In genomic region chr12:10430999-10431398, GRCm38 (mm10) we compare ENCODE assay signal across 35 mouse cellular contexts.
"Had no signal": no experiment of that assay in that cellular context is flagged by ENCODE, and none has a peak within 500 bp of the region (broad histone marks: within the 10 kb centered on the region; RNA-seq: fewer than 3 reads in every experiment).

No protein-coding gene starts in this region.

- H3K4me3 ChIP-seq: heart, embryonic 10.5 days; heart, embryonic 12.5 days; heart, embryonic 13.5 days; heart, embryonic 15.5 days; hindbrain, embryonic 10.5 days; hindbrain, embryonic 12.5 days; hindbrain, embryonic 13.5 days; hindbrain, embryonic 15.5 days; intestine, embryonic 15.5 days; kidney, embryonic 15.5 days; layer of hippocampus, adult 2 months had no signal

- ATAC-seq: hindbrain, embryonic 16.5 days; hindbrain, postnatal 0 days; inflammation-experienced regulatory T-cells, adult 6 months; intestine, embryonic 15.5 days; intestine, embryonic 16.5 days; intestine, postnatal 0 days had no signal

- H3K4me1 ChIP-seq: heart, embryonic 10.5 days; heart, embryonic 12.5 days; heart, embryonic 13.5 days; heart, embryonic 15.5 days; hindbrain, embryonic 12.5 days; hindbrain, embryonic 15.5 days; intestine, embryonic 15.5 days; kidney, embryonic 15.5 days had no signal

- H3K9ac ChIP-seq: heart, embryonic 12.5 days; heart, embryonic 13.5 days; heart, embryonic 15.5 days; hindbrain, embryonic 12.5 days; hindbrain, embryonic 13.5 days; hindbrain, embryonic 14.5 days; hindbrain, embryonic 15.5 days; intestine, embryonic 15.5 days; kidney, embryonic 15.5 days had no signal

- H3K27me3 ChIP-seq: heart, embryonic 12.5 days; heart, embryonic 13.5 days; heart, embryonic 15.5 days; hindbrain, embryonic 12.5 days; hindbrain, embryonic 13.5 days; hindbrain, embryonic 15.5 days; intestine, embryonic 15.5 days; kidney, embryonic 15.5 days had no signal

- H3K36me3 ChIP-seq: heart, embryonic 10.5 days; heart, embryonic 12.5 days; heart, embryonic 13.5 days; heart, embryonic 15.5 days; hindbrain, embryonic 10.5 days; hindbrain, embryonic 12.5 days; hindbrain, embryonic 13.5 days; hindbrain, embryonic 15.5 days; intestine, embryonic 15.5 days; kidney, embryonic 15.5 days had no signal

- H3K4me2 ChIP-seq: heart, embryonic 11.5 days; heart, embryonic 12.5 days; heart, embryonic 13.5 days; heart, embryonic 15.5 days; hindbrain, embryonic 12.5 days; hindbrain, embryonic 13.5 days; hindbrain, embryonic 14.5 days; hindbrain, embryonic 15.5 days; intestine, embryonic 15.5 days; kidney, embryonic 15.5 days had no signal

- H3K27ac ChIP-seq: heart, embryonic 10.5 days; heart, embryonic 13.5 days; heart, embryonic 15.5 days; hindbrain, embryonic 10.5 days; hindbrain, embryonic 12.5 days; hindbrain, embryonic 13.5 days; hindbrain, embryonic 14.5 days; hindbrain, embryonic 15.5 days; hindbrain, postnatal 0 days; intestine, embryonic 15.5 days; kidney, embryonic 15.5 days; kidney, postnatal 0 days; layer of hippocampus, adult 2 months had no signal

- H3K9me3 ChIP-seq: heart, embryonic 10.5 days; heart, embryonic 12.5 days; heart, embryonic 13.5 days; heart, embryonic 15.5 days; hindbrain, embryonic 10.5 days; hindbrain, embryonic 12.5 days; hindbrain, embryonic 13.5 days; hindbrain, embryonic 15.5 days; intestine, embryonic 15.5 days; kidney, embryonic 15.5 days had no signal

- DNase-seq: heart, postnatal 10 days; heart, postnatal 14 days; heart, postnatal 36 days; heart, postnatal 4 days; kidney, adult 11 months; kidney, adult 18-20 months; kidney, adult 2 months; kidney, adult 8-10 months; kidney, adult 9 months; kidney, postnatal 10 days; kidney, postnatal 14 days; kidney, postnatal 25 days; kidney, postnatal 36 days; kidney, postnatal 4 days; layer of hippocampus, adult 9-11 months; layer of hippocampus, postnatal 36 days had no signal
